Mouse (Mus musculus): ENCODE measurements at regions not wholly inside any gene's neighbourhood (a gene's known extent, or its start where the extent isn't known, plus 50 kb on each side); places are given as distances from the start of the nearest gene placed in this dataset.

- H3K79me2 ChIP-seq (ENCODE audit: control insufficient read depth, insufficient read depth, low read length, poor library complexity) = no peaks in the 10 kb centered on the region
- no peak overlapping the region for H3K9ac ChIP-seq (ENCODE audit: control insufficient read depth, low read depth, low read length, poor library complexity, severe bottlenecking)
- no peaks in the 10 kb centered on the region for H3K36me3 ChIP-seq (ENCODE audit: control insufficient read depth in 1 of 2, insufficient read depth in 2 of 2, low read length in 2 of 2)
- no peak for TF ChIP-seq SMC3 (IDR thresholded peaks at IDR 0.05; ENCODE audit: low read depth, low read length)
- TF ChIP-seq MAZ (IDR thresholded peaks at IDR 0.05; ENCODE audit: low read depth, low read length) = no peak
- no peak for TF ChIP-seq MYB (IDR thresholded peaks at IDR 0.05; ENCODE audit: low read depth, low read length)
- no peak for TF ChIP-seq CTCF (IDR thresholded peaks at IDR 0.05 in 2 of 3, conservative IDR thresholded peaks at IDR 0.05 in 1 of 3; ENCODE audit: control insufficient read depth in 1 of 3, insufficient read depth in 1 of 3, low read depth in 2 of 3, low read length in 3 of 3, poor library complexity in 1 of 3, severe bottlenecking in 1 of 3)
- TF ChIP-seq MAX (IDR thresholded peaks at IDR 0.05; ENCODE audit: low read length) = no peak
- TF ChIP-seq GABPA (IDR thresholded peaks at IDR 0.05; ENCODE audit: low read depth, low read length) = no peak
- no peak for TF ChIP-seq ELF1 (IDR thresholded peaks at IDR 0.05; ENCODE audit: low read depth, low read length)
- TF ChIP-seq ZMIZ1 (IDR thresholded peaks at IDR 0.05; ENCODE audit: low read depth, low read length) = no peak
- TF ChIP-seq ZNF384 (IDR thresholded peaks at IDR 0.05; ENCODE audit: low read depth, low read length) = no peak
- no peak for TF ChIP-seq BHLHE40 (IDR thresholded peaks at IDR 0.05; ENCODE audit: borderline replicate concordance, low read depth, low read length)
- no peaks in the 10 kb centered on the region for H3K9me3 ChIP-seq (replicated peaks; ENCODE audit: insufficient read depth, low read length)
- H3K4me1 ChIP-seq (ENCODE audit: control insufficient read depth in 1 of 2, insufficient read depth in 2 of 2, low read length in 2 of 2) = no peaks in the 10 kb centered on the region
- no peaks in the 10 kb centered on the region for H3K27me3 ChIP-seq (ENCODE audit: control insufficient read depth in 1 of 2, insufficient read depth in 2 of 2, low read length in 2 of 2)
- no peak overlapping the region for H3K27ac ChIP-seq (ENCODE audit: control insufficient read depth, low read depth, low read length)
- H3K4me3 ChIP-seq (ENCODE audit: control insufficient read depth in 1 of 2, insufficient read depth in 1 of 2, low read depth in 2 of 2, low read length in 2 of 2) = no peak overlapping the region
- no peak for DNase-seq (ENCODE audit: low read depth, low spot score)
Observed at GRCm38 (mm10) chr13:48350124-48350523, 89.1 kb downstream of the Id4 start.

GRCm38 (mm10) chr13:48350955-48351354 lies 89.9 kb downstream of the Id4 start:
- H3K36me3 ChIP-seq (ENCODE audit: control insufficient read depth in 1 of 2, insufficient read depth in 2 of 2, low read length in 2 of 2) = no peaks in the 10 kb centered on the region
- H3K9me3 ChIP-seq (replicated peaks; ENCODE audit: insufficient read depth, low read length) = no peaks in the 10 kb centered on the region
- H3K79me2 ChIP-seq (ENCODE audit: control insufficient read depth, insufficient read depth, low read length, poor library complexity) = no peaks in the 10 kb centered on the region
- TF ChIP-seq POLR2AphosphoS5 (IDR thresholded peaks at IDR 0.05; ENCODE audit: borderline replicate concordance, low read depth, low read length) = no peak
- no peak for TF ChIP-seq KAT2A (conservative IDR thresholded peaks at IDR 0.05; ENCODE audit: low read depth, low read length)
- TF ChIP-seq CHD2 (IDR thresholded peaks at IDR 0.05; ENCODE audit: low read length) = no peak
- TF ChIP-seq USF2 (IDR thresholded peaks at IDR 0.05; ENCODE audit: borderline replicate concordance in 1 of 2, insufficient read depth in 1 of 2, low read depth in 1 of 2, low read length in 2 of 2) = no peak
- no peak for TF ChIP-seq ELF1 (IDR thresholded peaks at IDR 0.05; ENCODE audit: low read depth, low read length)
- TF ChIP-seq ZKSCAN1 (IDR thresholded peaks at IDR 0.05; ENCODE audit: low read depth, low read length) = no peak
- TF ChIP-seq RCOR1 (IDR thresholded peaks at IDR 0.05; ENCODE audit: low read depth, low read length) = no peak
- H3K27me3 ChIP-seq (ENCODE audit: control insufficient read depth in 1 of 2, insufficient read depth in 2 of 2, low read length in 2 of 2) = no peaks in the 10 kb centered on the region
- no peak overlapping the region for H3K9ac ChIP-seq (ENCODE audit: control insufficient read depth, low read depth, low read length, poor library complexity, severe bottlenecking)
- H3K4me3 ChIP-seq (ENCODE audit: control insufficient read depth in 1 of 2, insufficient read depth in 1 of 2, low read depth in 2 of 2, low read length in 2 of 2) = no peak overlapping the region
- no peak for DNase-seq (ENCODE audit: low read depth, low spot score)
- H3K4me1 ChIP-seq (ENCODE audit: control insufficient read depth in 1 of 2, insufficient read depth in 2 of 2, low read length in 2 of 2) = no peaks in the 10 kb centered on the region
- no peak overlapping the region for H3K27ac ChIP-seq (ENCODE audit: control insufficient read depth, low read depth, low read length)

Data from MEL (cell line).